Mouse (Mus musculus): ENCODE data around the gene Mterf2.

Gene Mterf2

GRCm38 (mm10) chr10:85127395-85128287, at the start of gene Mterf2:
Gene Mterf2, minus strand, starts transcription at chr10:85128027.
- DNase-seq (ENCODE audit: low spot score) = peak; percentile 99

GRCm38 (mm10) chr10:85176640-85177039, 48.8 kb upstream of the Mterf2 start:
- DNase-seq (ENCODE audit: low spot score) = no peak

DNA sequence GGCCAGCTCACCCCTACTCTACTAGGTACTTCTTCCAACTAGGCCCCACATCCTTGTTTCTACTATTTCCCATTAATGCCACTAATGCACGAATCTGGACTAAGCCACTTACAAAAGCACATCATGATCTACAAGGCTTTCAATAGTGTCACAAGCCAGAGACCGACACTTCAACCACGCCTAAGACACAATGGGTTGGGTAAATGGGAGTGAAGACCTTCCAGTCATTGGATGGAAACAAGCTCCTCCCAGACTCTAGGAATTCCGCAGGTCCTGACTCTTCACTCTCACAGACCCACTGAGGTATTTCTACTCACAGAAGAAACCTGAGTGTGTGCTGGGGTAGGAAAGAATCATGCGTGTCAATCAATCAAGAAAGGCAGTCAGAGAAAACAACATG, 37.5 kb upstream of the Mterf2 start:
- DNase-seq (ENCODE audit: low spot score) = no peak

DNA sequence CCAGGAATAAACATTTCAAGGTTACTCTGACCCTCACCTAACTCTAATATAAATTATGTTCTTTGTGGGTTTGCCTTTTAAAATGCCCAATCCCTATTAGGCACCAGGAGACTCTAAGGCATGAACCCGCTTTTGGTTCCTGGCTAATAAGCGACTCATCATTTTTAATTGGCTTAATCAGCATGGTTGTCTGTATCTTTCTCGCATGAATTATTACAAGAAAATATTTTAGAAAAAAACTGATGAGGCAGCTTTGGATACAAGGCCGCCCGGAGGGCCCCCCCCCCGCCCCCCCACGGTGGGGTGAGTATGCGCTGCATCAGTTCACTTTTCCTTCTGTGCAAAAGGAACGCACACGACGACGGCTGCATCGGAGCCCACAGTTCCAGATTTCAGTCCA, 37.0 kb upstream of the Mterf2 start:
- DNase-seq (ENCODE audit: low spot score) = no peak

DNA sequence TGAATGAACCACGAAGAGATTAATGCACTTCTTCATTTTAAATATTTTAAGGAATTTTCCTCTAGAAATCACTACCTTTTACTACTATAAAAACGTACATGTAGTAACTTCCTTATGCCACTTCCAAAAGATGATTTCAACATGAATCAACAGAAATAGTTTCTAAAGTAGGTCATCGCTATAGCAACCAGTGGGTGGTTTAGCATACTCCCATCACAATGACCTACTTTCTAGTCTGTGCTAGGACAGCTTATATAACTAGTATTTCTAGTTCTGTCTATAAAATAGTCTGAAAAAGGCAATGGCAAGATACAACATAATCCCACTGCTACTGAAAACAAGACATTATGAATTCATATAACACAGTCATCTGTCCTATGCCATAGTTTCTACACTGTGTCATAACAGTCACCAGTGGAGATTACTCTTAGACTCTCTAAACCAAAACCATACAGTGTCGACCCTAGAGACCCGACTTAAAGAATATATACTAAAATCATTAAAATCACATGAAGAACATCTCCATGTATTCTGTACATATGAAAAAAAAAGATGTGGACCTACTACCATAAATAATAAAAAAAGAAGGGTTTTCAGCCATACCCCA, 34.0 kb upstream of the Mterf2 start:
- peak; percentile 42 for DNase-seq (ENCODE audit: low spot score)

DNA sequence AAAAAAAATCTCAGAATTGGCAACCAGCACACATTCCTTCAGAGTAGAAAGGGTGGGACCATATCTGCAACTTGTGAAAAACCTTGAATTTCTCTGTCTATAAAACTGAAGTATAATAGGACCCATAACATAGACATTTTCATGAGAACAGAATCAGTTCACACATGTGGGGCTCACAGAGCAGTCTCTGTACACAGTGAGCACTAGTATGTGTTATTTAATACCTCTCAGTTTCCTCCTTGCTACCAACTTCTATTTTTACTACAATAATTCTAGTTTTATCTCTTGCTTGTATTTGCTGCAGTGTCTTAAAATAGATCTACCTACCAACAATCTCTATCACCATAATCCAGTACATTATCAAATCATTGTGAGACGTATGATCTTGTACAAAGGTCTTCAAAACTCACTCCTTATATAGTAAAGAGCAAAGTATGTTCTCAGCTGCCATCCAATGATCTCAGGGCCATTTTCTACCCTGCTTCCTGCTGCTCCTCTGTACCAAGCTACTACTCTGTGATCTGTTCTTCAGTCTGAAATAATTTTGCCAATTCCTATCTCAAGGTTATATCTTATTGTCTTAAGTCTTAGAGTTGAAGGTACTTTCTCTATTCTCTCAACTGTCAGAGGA, 32.3 kb upstream of the Mterf2 start:
- no peak for DNase-seq (ENCODE audit: low spot score)

DNA sequence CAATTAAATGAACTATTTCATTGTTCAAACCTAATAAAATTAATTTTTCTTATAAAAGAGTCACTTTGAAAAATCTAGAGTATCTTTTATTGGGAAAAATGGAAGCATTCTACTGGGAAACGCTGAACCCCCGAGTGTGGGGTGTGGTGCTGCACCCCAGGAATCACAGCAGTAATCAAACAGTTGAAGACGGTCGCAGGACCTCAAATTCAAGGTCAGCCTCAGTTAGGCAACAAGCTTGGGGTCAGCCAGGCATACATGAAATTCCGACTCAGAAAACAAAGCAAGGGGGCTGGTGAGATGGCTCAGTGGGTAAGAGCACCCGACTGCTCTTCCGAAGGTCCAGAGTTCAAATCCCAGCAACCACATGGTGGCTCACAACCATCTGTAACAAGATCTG, 29.6 kb upstream of the Mterf2 start:
- DNase-seq (ENCODE audit: low spot score) = no peak

DNA sequence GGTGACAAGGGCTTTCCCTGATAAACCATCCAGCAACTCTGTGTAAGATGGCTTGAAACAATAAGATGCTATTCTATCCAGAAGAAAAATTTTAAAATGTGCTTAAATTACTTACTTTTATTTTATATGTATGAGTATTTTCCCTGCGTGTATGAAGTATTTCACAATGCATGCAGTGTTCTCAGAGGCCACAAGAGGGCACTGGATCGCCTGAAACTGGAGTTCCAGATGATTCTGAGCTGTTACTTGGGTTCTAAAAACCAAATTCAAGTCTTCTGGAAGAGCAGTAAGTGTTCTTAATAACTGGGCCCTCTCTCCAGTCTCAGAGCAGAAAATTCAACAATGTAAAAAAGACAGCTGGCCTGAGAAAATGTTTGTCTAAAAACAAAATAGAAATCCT, 26.4 kb upstream of the Mterf2 start:
- DNase-seq (ENCODE audit: low spot score) = peak; percentile 80

DNA sequence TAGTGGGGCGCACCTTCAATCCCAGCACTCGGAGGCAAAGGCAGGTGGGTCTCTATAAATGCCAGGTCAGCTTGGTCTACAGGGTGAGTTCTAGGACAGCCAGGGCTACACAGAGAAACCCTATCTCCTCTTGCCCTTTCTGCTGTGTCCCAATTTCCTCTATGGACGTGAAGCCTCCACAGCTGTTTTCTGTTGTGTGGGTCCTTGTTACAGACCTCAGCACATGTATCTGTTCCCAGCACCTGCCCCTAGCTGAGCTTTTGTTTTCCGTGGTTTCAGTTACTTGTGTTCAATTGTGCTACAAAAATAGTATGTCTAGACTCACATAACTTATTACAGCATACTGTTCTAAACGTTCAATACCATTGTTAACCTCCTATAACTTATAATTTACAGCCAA, 21.4 kb upstream of the Mterf2 start:
- DNase-seq (ENCODE audit: low spot score) = no peak

- DNase-seq (ENCODE audit: low spot score) = no peak
Measured at GRCm38 (mm10) chr10:85146282-85146681, 18.5 kb upstream of the Mterf2 start.

GRCm38 (mm10) chr10:85141465-85141864, 13.6 kb upstream of the Mterf2 start:
- DNase-seq (ENCODE audit: low spot score) = no peak

GRCm38 (mm10) chr10:85136573-85136972, 8.7 kb upstream of the Mterf2 start:
- DNase-seq (ENCODE audit: low spot score) = no peak

DNA sequence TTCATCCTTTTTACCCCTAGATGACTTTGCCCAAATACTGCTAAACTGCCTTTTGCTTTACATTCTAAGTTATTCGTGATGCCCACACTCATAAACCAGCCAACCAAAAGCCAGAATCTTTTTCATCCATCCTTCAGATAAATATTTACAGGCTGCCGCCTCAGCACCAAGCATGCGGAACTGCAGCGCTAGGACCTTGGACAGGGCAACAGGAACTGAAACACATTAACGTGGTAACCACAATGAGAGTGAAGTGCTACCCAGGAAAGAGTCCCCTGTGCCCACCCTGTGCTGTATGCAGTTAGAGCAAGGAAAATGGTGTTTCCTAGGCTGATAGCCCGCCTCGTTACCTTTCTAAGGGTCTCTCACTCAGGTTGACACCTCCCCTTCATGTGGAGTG, 626 bp upstream of the Mterf2 start:
- DNase-seq (ENCODE audit: low spot score) = no peak

- DNase-seq (ENCODE audit: low spot score) = no peak
Measured at GRCm38 (mm10) chr10:85125184-85125583, 2.6 kb downstream of the Mterf2 start.

DNA sequence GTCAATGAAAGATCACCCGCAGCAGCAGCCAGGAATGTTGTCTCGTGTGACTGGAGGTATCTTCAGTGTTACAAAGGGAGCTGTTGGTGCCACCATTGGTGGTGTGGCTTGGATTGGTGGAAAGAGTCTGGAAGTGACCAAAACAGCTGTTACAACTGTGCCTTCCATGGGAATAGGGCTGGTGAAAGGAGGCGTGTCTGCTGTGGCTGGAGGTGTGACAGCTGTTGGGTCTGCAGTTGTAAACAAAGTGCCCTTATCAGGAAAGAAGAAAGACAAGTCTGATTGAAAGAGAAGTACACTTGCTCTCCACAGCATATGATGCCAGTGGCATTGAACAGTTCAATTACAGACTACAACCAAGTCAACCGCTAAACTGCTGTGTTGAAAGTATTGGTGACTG, 13.4 kb downstream of the Mterf2 start:
- no peak for DNase-seq (ENCODE audit: low spot score)

DNA sequence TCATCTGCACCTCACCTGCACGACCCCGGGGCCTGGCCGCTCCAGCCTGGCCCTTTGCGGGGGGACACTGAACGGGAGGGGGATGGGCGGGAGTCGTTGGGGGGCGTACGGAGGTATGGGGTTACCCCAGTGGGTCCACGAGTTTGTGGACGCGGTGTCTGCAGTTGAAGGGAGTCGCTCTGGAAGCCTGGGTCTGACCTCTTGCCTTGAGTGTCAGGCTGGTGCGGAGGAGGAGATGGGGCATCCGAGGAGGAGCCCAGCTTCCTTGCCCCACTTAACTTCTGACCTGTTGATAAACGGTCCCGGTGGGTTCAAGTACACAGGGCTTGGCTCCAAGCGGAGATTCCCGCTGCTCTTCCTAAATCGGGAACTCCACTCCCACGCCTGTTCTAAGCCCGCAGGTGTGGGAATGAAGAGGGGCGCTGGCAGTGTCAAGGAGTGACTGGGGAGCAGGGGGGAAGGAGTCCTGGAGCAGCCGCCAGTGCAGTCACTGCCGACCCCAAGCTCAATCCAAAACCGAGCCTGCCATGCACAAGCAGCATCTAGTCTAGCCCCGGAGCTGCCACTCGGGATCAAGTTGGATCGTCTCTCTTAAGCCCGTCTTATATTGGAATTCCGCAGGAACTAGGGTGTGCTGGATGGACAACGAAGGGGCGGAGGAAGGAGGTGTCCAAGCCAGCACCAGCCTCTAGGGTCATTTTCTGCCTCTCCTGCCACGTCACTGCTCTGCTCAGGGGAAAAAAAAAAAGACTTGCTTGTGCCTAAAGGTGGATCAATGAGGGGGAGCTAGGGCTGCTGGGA, 24.5 kb downstream of the Mterf2 start:
- peak; percentile 71 for DNase-seq (ENCODE audit: low spot score)

- DNase-seq (ENCODE audit: low spot score) = peak; percentile 96
Measured at GRCm38 (mm10) chr10:85102247-85103084, 25.4 kb downstream of the Mterf2 start, which contains the start of the genes Fhl4 and Tmem263. Gene Fhl4, minus strand, starts transcription at chr10:85102495. Gene Tmem263, plus strand, starts transcription at chr10:85102627.

- peak; percentile 45 for DNase-seq (ENCODE audit: low spot score)
Measured at GRCm38 (mm10) chr10:85101841-85102240, 26.0 kb downstream of the Mterf2 start.

- DNase-seq (ENCODE audit: low spot score) = no peak
Measured at GRCm38 (mm10) chr10:85071605-85072152, 56.1 kb downstream of the Mterf2 start.

Measured in embryo, embryonic 10.5 days (tissue).